Mouse (Mus musculus) limb, embryonic 11.5 days (tissue): ENCODE results near the gene Coro1c. TPM values are rescaled to one million over a fixed set of nuclear protein-coding genes. Genes with fewer than 3 reads are reported as not detected.

Experiments used
- ATAC-seq: fragments of 200-750 bp; cut with Nextera tagmentation; 2 replicates; pipeline ENCODE4 v1.8.0; 2017; ENCODE audit warnings: low read depth; ENCODE audit not compliant: insufficient number of reproducible peaks, low FRiP score, low TSS enrichment
- DNase-seq: peaks from one replicate; pipeline ENCODE4 v3.0.0-alpha.2; 2015; ENCODE audit warnings: low spot score
- H3K27ac ChIP-seq: fragments of 300-500 bp; sonication (generic); replicated peaks from 2 replicates; pipeline ENCODE4 v1.5.1; 2014; ENCODE audit warnings: low read depth, mild to moderate bottlenecking, low read length
- H3K27me3 ChIP-seq: fragments of 300-500 bp; sonication (generic); 2 replicates; pipeline ENCODE4 v1.6.1; 2014; ENCODE audit warnings: mild to moderate bottlenecking, low read length, mixed read lengths; ENCODE audit not compliant: control insufficient read depth, insufficient read depth
- H3K36me3 ChIP-seq: fragments of 300-500 bp; sonication (generic); 2 replicates; pipeline ENCODE4 v1.6.1; 2014; ENCODE audit warnings: mild to moderate bottlenecking, low read length, moderate library complexity, mixed read lengths; ENCODE audit not compliant: control insufficient read depth, insufficient read depth
- H3K4me1 ChIP-seq: fragments of 300-500 bp; sonication (generic); 2 replicates; pipeline ENCODE4 v1.6.1; 2014; ENCODE audit warnings: low read length, mixed read lengths; ENCODE audit not compliant: control insufficient read depth, insufficient read depth
- H3K4me2 ChIP-seq: fragments of 300-500 bp; sonication (generic); 2 replicates; pipeline ENCODE4 v1.6.1; 2014; ENCODE audit warnings: low read depth, mild to moderate bottlenecking, moderate library complexity; ENCODE audit not compliant: severe bottlenecking
- H3K4me3 ChIP-seq: fragments of 300-500 bp; sonication (generic); 2 replicates; pipeline ENCODE4 v1.5.1; 2014; ENCODE audit warnings: low read depth, low read length
- H3K9ac ChIP-seq: fragments of 300-500 bp; sonication (generic); 2 replicates; pipeline ENCODE4 v1.6.1; 2014; ENCODE audit warnings: mild to moderate bottlenecking, low read length
- H3K9me3 ChIP-seq: fragments of 300-500 bp; sonication (generic); 2 replicates; pipeline ENCODE4 v1.6.1; 2016; ENCODE audit warnings: low read length; ENCODE audit not compliant: control insufficient read depth
- WGBS: fragments of 180-500 bp; shearing (Covaris S2); extraction: QIAGEN DNeasy Blood & Tissue Kit; methylation state at CpG from one replicate; pipeline ENCODE4 v1.1.7; 2014; 5-methylcytosine and 5-hydroxymethylcytosine counted together
- polyA plus RNA-seq: library from polyadenylated mRNA; unstranded; fragments of >200 nt; fragmentation: Nextera tagmentation; extraction: Ambion mirVana; gene quantifications from 2 replicates; pipeline ENCODE4 v1.2.1, GENCODE M21; 2014

Coro1c gene
- polyA plus RNA-seq, 1 experiment from 2014 or later: 94.9 TPM

- WGBS: 89% methylated on average over 9 of the region's 9 CpGs
- Histone ChIP-seq H3K9me3 (no peaks in the 10 kb centered on the region), H3K4me2 (no peak overlapping the region), H3K27me3 (no peaks in the 10 kb centered on the region), H3K4me1 (no peaks in the 10 kb centered on the region), H3K4me3 (no peak overlapping the region), H3K36me3 (peaks cover 15% of the 10 kb centered on the region; the same call in 1 of the 2 replicates), H3K27ac (no peak overlapping the region), H3K9ac (no peak overlapping the region)
- ATAC-seq: no peak
- no peak for DNase-seq
Measured at GRCm38 (mm10) chr5:113842244-113842643, 66.3 kb downstream of the Coro1c start.

GRCm38 (mm10) chr5:113841243-113842225 is 67.0 kb downstream of the Coro1c start:
- H3K27ac ChIP-seq: no peak overlapping the region
- no peak overlapping the region for H3K4me3 ChIP-seq
- 81% methylated on average over 23 of the region's 23 CpGs for WGBS
- no peaks in the 10 kb centered on the region for H3K27me3 ChIP-seq
- DNase-seq: no peak
- H3K36me3 ChIP-seq: peaks cover 12% of the 10 kb centered on the region; the same call in 1 of the 2 replicates
- H3K4me1 ChIP-seq: no peaks in the 10 kb centered on the region
- no peak for ATAC-seq
- no peak overlapping the region for H3K9ac ChIP-seq
- no peaks in the 10 kb centered on the region for H3K9me3 ChIP-seq
- no peak overlapping the region for H3K4me2 ChIP-seq

- H3K9me3 ChIP-seq: no peaks in the 10 kb centered on the region
- DNase-seq (no peak), ATAC-seq (no peak)
- H3K4me3 ChIP-seq: no peak overlapping the region
- no peaks in the 10 kb centered on the region for H3K27me3 ChIP-seq
- no peak overlapping the region for H3K4me2 ChIP-seq
- H3K36me3 ChIP-seq: peaks cover 5% of the 10 kb centered on the region; the same call in 1 of the 2 replicates
- no peak overlapping the region for H3K27ac ChIP-seq
- no peak overlapping the region for H3K9ac ChIP-seq
- 91% methylated on average over 4 of the region's 4 CpGs for WGBS
- no peaks in the 10 kb centered on the region for H3K4me1 ChIP-seq
Measured at GRCm38 (mm10) chr5:113840443-113840842, 68.1 kb downstream of the Coro1c start.

GRCm38 (mm10) chr5:113836961-113837360 is 71.6 kb downstream of the Coro1c start:
- DNase-seq: no peak
- Histone ChIP-seq H3K4me3 (no peak overlapping the region), H3K9me3 (no peaks in the 10 kb centered on the region), H3K27ac (no peak overlapping the region), H3K4me1 (no peaks in the 10 kb centered on the region), H3K27me3 (no peaks in the 10 kb centered on the region), H3K4me2 (no peak overlapping the region), H3K36me3 (no peaks in the 10 kb centered on the region), H3K9ac (no peak overlapping the region)
- no peak for ATAC-seq
- WGBS: 88% methylated on average over 10 of the region's 10 CpGs

- DNase-seq: no peak
- no peak for ATAC-seq
- 63% methylated on average over 16 of the region's 16 CpGs for WGBS
Measured at GRCm38 (mm10) chr5:113833316-113833947, 75.1 kb downstream of the Coro1c start.

GRCm38 (mm10) chr5:113832490-113832901 is 76.1 kb downstream of the Coro1c start, which contains the start of gene Selplg:
Selplg (minus strand) TSS chr5:113832644.
- H3K27ac ChIP-seq: no peak within 1 kb of the TSS

More at GRCm38 (mm10) chr5:113833316-113833947, 75.1 kb downstream of the Coro1c start:
- Histone ChIP-seq H3K9ac (no peak overlapping the region), H3K36me3 (no peaks in the 10 kb centered on the region), H3K4me2 (no peak overlapping the region), H3K9me3 (no peaks in the 10 kb centered on the region), H3K4me3 (no peak overlapping the region), H3K27me3 (no peaks in the 10 kb centered on the region), H3K27ac (no peak overlapping the region), H3K4me1 (no peaks in the 10 kb centered on the region)

GRCm38 (mm10) chr5:113831741-113832140 is 76.8 kb downstream of the Coro1c start:
- Histone ChIP-seq H3K36me3 (no peaks in the 10 kb centered on the region), H3K9ac (no peak overlapping the region), H3K27ac (no peak overlapping the region), H3K4me2 (no peak overlapping the region), H3K4me3 (no peak overlapping the region), H3K9me3 (no peaks in the 10 kb centered on the region), H3K4me1 (no peaks in the 10 kb centered on the region), H3K27me3 (no peaks in the 10 kb centered on the region)
- 54% methylated on average over 3 of the region's 3 CpGs for WGBS
- no peak for ATAC-seq
- DNase-seq: no peak

More at GRCm38 (mm10) chr5:113832490-113832901, 76.1 kb downstream of the Coro1c start, which contains the start of gene Selplg:
- no peaks in the 10 kb centered on the region for H3K4me1 ChIP-seq
- no peak within 1 kb of the TSS for H3K9ac ChIP-seq
- H3K4me3 ChIP-seq: no peak within 1 kb of the TSS
- WGBS: 40% methylated on average over 8 of the region's 8 CpGs
- H3K27me3 ChIP-seq: no peaks in the 10 kb centered on the region
- no peak within 1 kb of the TSS for H3K4me2 ChIP-seq
- H3K36me3 ChIP-seq: no peaks in the 10 kb centered on the region
- H3K9me3 ChIP-seq: no peaks in the 10 kb centered on the region
- DNase-seq (no peak), ATAC-seq (no peak)

GRCm38 (mm10) chr5:113830796-113831195 is 77.8 kb downstream of the Coro1c start:
- no peak for ATAC-seq
- no peak overlapping the region for H3K27ac ChIP-seq
- no peaks in the 10 kb centered on the region for H3K36me3 ChIP-seq
- no peaks in the 10 kb centered on the region for H3K9me3 ChIP-seq
- no peak for DNase-seq
- no peaks in the 10 kb centered on the region for H3K27me3 ChIP-seq
- WGBS: 87% methylated on average over 5 of the region's 5 CpGs
- no peak overlapping the region for H3K4me2 ChIP-seq
- H3K4me3 ChIP-seq: no peak overlapping the region
- no peaks in the 10 kb centered on the region for H3K4me1 ChIP-seq
- H3K9ac ChIP-seq: no peak overlapping the region
